Mouse (Mus musculus) retina, adult 2 months (tissue): ENCODE data around the gene Bag6.
A peak's percentile ranks its signal among the peaks of the same experiment; 100 is the strongest.

ENCODE experiments used
- DNase-seq: peaks from one replicate; pipeline ENCODE4 v3.0.0-alpha.2; 2012; ENCODE audit warnings: low read depth, low spot score

Bag6 gene

DNA sequence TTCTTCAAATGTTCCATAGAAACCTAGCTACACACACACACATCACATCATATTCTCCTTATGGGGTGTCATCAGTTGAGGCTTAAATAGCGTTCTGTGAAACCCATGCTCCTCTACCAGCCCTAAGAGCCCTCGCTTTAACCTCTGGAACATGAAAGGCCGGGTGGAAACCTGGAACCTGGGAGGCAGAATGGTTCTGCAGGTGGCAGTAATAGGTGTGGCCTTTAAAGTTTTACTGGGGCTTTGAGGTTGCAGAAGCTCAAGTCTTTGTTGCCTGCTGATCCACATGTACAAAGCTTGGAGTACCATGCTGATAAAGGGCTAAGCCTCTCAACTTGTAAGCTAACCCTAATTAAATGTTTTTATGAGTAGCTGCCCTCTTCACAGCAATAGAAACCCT is 12.4 kb downstream of the Bag6 start:
- DNase-seq = no peak

- DNase-seq = no peak
Observed at GRCm38 (mm10) chr17:35147922-35148639, 13.1 kb downstream of the Bag6 start.

DNA sequence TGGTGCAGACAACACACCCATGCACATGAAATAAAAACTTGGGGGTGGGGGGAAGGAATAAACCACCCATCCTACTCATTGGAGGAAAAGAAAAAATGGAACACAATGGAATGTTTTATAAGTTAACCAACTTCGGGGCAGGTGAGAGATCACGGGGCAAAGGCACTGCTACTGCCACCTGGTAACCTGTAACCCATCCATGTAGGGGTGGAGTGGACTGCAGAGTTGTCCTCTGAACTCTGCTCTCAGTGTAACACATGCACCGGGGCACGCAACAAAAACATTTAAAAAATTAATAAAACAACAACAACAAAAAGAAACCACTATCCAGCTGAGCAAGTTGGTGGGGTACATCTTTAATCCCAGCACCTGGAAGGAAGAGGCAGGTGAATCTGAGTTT is 17.1 kb downstream of the Bag6 start:
- DNase-seq = no peak

DNA sequence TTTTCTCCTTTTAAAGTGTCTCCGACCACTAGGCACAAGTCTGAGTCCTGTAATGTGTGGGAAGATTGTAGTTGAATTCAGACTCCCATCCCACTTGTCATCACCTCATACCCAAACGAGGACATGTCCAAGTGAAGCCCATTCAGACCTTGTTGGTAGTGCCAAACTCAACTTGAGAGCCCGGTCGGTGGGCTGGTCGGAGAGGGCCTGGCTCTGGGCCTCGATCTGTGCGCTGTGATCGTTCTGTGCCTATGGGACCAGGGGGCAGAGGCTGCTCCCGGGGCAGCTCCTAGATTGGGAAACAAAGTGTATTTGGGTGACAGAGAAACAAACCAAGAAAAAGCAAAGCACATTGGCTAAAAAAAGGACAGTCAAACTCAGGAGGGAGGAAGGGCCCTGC is 18.1 kb downstream of the Bag6 start:
- no peak for DNase-seq

DNA sequence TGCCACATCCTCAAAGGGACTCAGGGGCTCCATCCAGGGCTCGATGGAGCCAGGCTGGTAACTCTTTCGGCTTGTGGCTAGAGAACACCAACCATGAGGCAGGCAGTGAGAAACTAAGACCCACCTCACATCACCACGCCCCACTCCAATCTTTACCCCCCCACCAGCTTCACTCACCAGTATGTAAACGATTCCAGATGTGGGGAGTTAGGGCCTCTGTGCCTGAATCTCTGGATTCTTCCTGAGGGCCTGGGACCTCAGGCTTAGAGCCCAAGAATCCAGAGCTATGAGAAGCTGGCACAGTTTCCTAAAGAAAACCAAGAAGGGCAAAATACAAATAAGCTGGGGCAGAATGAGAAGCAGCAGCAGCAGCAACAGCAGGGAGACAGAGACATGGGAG is 19.0 kb downstream of the Bag6 start:
- DNase-seq = no peak

DNA sequence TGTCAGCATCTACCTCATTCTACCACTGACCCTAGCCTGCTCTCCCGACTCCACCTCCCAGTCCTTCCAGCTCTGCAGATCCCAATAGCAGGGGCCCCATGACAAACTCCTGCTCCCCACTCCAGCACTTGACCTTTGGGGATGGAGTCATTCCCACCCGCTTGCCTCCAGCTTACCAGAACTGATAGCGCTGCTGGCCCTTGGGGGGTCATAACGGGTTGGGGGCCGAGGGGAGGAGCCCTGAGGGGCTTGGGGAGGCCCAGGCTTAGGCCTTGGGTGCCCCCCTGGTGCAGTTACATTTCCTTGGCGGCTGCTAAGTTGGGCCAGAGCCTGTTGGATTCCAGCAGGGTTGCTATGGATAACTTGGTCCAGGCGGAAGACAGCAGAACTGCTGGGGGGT is 19.6 kb downstream of the Bag6 start:
- DNase-seq = no peak

DNA sequence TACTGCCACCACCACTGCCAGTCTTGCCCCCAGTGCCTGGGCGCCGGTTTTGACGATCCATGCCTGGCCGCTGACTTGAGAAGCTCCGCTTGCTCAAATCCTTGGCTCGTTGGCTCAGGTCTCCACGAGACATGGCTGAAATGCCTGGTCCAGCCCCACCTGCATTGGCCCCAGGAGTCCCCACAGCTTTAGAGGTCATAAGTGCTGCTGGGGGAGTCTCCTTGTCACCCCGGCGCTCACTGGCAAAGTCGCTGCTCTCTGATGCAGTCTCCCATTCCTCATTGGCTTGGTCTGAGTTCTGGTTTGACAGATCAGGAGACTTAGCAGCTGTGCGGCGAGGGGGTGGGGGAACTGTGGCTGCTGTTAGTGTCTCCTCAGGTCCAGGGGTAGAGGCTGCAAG is 20.5 kb downstream of the Bag6 start:
- DNase-seq = no peak

GRCm38 (mm10) chr17:35156461-35157200 is 21.7 kb downstream of the Bag6 start:
- no peak for DNase-seq

- no peak for DNase-seq
Observed at GRCm38 (mm10) chr17:35157254-35157653, 22.3 kb downstream of the Bag6 start.

DNA sequence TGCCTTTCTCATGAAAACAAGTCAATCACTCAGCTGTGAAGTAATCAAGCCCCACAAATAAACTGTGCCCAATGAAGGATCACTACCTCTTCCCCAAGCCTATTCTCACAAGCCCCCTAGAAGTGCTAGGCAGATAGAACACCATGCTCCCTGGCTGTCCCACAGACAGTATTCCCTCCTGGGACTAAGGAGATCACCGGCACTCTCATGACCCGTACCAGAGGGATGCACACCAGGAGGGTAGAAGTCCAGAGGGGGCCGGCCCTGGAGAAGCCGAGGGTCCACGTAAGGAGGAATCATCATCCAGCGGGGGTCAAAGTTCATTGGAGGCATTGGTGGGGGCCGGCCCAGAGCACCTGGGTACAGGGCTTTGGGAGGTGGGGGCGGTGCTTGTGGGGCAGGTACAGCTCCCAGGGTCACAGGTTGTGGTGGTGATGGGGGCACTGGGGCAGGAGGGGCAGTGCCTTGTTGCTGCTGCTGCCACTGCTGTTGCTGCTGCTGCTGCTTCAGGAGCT is 22.7 kb downstream of the Bag6 start:
- no peak for DNase-seq

DNA sequence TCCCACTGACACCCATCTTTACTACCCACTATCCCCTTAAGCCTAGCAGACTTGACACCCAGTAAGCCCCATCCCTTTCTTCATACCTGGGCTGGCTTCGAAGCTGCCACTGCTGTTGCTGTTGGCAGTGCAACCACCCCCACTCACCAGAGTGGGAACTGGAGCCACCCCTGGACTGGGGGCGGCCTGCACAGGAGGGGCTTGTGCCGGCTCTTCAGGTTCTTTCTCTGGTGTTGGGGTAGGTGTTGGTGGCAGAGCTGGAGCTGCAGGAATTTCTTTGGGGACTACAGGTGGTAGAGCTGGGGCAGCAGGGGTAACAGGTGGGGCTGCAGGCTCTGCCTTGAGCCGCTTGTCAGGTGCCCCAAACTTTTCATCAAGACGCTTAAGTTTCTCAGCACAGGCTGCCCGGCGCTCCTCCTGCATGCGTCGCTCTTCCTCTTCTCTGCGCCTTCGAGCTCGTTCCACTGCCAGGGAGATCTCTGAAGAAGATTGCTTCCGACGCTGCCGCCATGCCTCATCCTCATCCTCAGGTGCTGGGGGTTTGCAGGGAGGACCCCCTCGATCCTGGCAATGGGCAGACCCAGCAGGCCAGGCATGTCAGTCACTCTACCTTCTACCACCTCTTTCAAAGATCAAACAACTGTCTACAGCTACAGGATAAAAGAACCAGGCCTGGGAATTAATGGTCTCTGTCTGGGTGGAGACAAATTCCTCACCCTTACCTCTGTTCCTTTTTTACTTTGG is 24.0 kb downstream of the Bag6 start:
- DNase-seq = no peak

DNA sequence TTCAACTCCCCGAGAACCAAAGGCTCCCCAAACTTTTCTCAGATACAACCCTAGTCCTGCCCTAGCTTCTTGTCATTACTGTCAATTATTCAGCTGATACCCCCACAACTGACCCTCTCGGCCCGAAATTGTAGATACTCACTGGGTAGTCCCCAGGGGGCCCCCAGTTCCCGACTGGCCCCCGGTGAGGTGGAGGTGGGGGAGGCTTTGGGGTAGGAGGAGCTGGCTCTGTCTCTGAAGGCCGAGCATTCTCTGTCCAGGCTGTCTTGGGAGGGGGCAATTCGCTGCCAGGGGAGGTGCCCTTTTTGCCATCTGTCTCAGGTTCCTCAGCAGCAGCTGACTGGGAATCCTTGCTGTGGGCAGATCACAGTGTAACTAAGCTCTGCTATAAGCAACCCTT is 24.7 kb downstream of the Bag6 start:
- DNase-seq = no peak

DNA sequence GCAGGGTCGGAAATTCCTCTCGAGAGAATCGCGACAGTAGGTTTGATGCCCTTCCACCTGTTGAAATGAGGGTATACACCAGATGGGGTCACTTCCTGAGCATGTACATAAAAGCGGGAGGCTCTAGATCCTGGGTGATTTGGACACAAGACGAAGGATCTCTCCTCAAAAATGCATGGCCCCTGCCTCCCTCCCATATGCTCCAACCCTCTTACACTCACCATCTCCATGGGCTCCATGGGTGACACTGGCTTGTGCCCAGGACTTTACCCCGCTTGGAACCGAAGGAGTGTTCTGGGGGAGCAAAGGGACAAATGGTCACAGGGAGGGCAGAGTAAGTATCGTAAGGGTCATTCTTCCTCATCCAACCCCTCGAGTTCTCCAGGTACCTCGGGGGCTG is 26.4 kb downstream of the Bag6 start:
- no peak for DNase-seq

GRCm38 (mm10) chr17:35162121-35162520 is 27.1 kb downstream of the Bag6 start:
- DNase-seq = no peak

GRCm38 (mm10) chr17:35162730-35163129 is 27.8 kb downstream of the Bag6 start:
- DNase-seq = no peak

DNA sequence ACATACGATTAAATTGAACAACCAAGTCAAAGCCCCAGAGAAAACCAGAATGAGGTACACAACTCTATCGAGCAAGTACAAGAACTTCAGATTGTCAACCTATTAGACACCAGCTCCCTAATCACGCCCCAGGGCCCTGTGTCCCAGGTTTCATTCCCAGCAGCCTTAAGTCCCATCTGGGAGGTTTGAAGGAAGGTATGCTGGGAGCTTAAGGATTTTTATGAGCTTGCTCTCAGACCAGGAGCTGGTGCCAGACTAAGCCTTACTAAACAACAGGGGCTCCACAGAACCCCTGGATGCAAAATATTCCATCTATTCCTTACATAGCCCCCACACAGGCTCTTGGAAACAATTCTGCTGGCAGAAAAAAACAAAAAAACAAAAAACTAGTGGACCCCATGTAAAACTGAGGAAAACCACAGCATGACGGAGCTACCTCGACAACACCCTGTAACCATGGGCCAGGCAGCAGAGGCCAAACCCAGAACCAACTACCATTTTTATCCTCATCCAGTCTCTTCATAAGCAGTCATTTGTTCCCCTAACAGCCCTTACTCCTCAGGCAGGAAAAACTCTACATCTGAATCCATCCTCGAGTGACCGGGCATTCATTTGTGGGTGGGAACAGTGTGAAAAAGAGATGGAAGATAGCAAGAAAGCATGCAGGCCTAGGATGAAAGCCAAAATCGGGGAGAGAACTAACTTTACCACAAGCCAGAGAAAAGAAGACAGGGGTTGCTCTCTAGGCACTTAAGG is 28.5 kb downstream of the Bag6 start:
- no peak for DNase-seq

GRCm38 (mm10) chr17:35164218-35164567 is 29.2 kb downstream of the Bag6 start:
- DNase-seq = no peak

GRCm38 (mm10) chr17:35164568-35165450 is 29.8 kb downstream of the Bag6 start, which contains the start of gene Prrc2a:
Gene Prrc2a, minus strand, starts transcription at chr17:35164897.
- peak; percentile 98 for DNase-seq

- no peak for DNase-seq
Observed at GRCm38 (mm10) chr17:35165451-35166155, 30.6 kb downstream of the Bag6 start.
